Mouse (Mus musculus): ENCODE measurements around the gene Iqgap1. TPM values are rescaled to one million over a fixed set of nuclear protein-coding genes. Genes with fewer than 3 reads are reported as not detected.

The Iqgap1 gene
- polyA plus RNA-seq, 1 experiment from 2014 or later, result 19.4 TPM

GRCm38 (mm10) chr7:80828146-80828860 lies 2.5 kb upstream of the Iqgap1 start:
- WGBS (ENCODE audit: insufficient replicate concordance), result 61% methylated on average over 18 of the region's 18 CpGs
- H3K9ac ChIP-seq, result no peak overlapping the region
- no peak overlapping the region for H3K4me3 ChIP-seq
- H3K27me3 ChIP-seq (replicated peaks), result no peaks in the 10 kb centered on the region
- H3K9me3 ChIP-seq (replicated peaks), result no peaks in the 10 kb centered on the region
- H3K4me2 ChIP-seq, result no peak overlapping the region
- ATAC-seq, result no peak
- H3K36me3 ChIP-seq, result no peaks in the 10 kb centered on the region
- H3K4me1 ChIP-seq, result peaks cover 23% of the 10 kb centered on the region
- H3K27ac ChIP-seq, result no peak overlapping the region

GRCm38 (mm10) chr7:80823875-80824682 lies 1.7 kb downstream of the Iqgap1 start:
- H3K4me2 ChIP-seq, result peak overlapping the region; percentile 14; the same call in 1 of the 2 replicates

DNA sequence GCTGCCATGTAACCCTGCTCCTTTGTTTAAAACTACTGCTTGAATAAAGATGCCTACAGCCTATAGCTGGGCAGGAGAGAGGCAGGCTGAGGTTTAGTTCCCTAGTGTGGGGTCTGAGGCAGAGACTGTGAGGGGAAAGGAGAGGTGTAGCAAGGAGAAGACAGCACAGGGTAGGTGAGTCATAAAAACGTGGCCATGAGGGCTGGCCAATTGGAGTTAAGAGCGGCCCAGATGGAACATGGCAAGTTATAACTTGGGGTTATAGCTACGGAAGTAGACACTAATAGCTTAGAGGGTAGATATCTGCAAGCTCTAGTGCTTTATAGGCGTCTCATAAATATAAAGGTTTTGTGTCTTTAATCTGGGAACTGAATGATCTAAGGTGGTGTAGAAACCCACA lies 2.5 kb downstream of the Iqgap1 start:
- Histone ChIP-seq H3K9me3 (replicated peaks) (no peaks in the 10 kb centered on the region), H3K4me3 (no peak overlapping the region), H3K4me1 (peaks cover 19% of the 10 kb centered on the region), H3K27ac (no peak overlapping the region), H3K36me3 (no peaks in the 10 kb centered on the region), H3K9ac (no peak overlapping the region), H3K27me3 (replicated peaks) (no peaks in the 10 kb centered on the region), H3K4me2 (0 out of 2 replicates have a peak overlapping the region, but pooled peaks have one; percentile 14)
- WGBS (ENCODE audit: insufficient replicate concordance), result 68% methylated on average over 4 of the region's 4 CpGs
- no peak for ATAC-seq

More at GRCm38 (mm10) chr7:80823875-80824682, 1.7 kb downstream of the Iqgap1 start:
- no peaks in the 10 kb centered on the region for H3K36me3 ChIP-seq
- peak overlapping the region; percentile 3; the same call in 1 of the 2 replicates for H3K27ac ChIP-seq
- ATAC-seq, result peak; percentile 63
- H3K9me3 ChIP-seq (replicated peaks), result no peaks in the 10 kb centered on the region
- H3K4me3 ChIP-seq, result no peak overlapping the region
- no peak overlapping the region for H3K9ac ChIP-seq
- 38% methylated on average over 11 of the region's 11 CpGs for WGBS (ENCODE audit: insufficient replicate concordance)
- no peaks in the 10 kb centered on the region for H3K27me3 ChIP-seq (replicated peaks)
- peaks cover 19% of the 10 kb centered on the region for H3K4me1 ChIP-seq

DNA sequence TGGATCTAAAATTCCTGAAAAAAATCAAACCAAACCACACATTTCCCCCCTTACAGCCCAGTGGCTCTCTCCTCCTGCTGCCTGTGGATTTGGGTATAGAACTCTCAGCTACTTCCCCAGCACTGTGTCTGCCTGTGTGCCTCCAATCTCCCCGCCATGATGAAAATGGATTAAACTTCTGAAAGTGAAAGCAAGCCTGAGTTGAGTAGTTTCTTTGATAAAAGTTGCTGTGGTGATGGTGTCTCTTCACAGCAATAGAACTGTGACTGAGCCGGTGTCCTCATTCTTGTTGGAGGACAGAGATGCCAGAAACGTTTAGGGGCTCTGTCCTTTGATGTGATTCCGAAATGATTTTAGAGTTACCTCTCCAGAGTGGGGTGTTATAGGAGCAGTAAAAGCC lies 4.9 kb downstream of the Iqgap1 start:
- Histone ChIP-seq H3K27ac (no peak overlapping the region), H3K9me3 (replicated peaks) (no peaks in the 10 kb centered on the region), H3K36me3 (no peaks in the 10 kb centered on the region), H3K4me2 (no peak overlapping the region), H3K9ac (no peak overlapping the region), H3K27me3 (replicated peaks) (no peaks in the 10 kb centered on the region), H3K4me3 (no peak overlapping the region), H3K4me1 (peaks cover 19% of the 10 kb centered on the region)
- WGBS (ENCODE audit: insufficient replicate concordance), result 75% methylated on average over 4 of the region's 4 CpGs
- ATAC-seq, result no peak

DNA sequence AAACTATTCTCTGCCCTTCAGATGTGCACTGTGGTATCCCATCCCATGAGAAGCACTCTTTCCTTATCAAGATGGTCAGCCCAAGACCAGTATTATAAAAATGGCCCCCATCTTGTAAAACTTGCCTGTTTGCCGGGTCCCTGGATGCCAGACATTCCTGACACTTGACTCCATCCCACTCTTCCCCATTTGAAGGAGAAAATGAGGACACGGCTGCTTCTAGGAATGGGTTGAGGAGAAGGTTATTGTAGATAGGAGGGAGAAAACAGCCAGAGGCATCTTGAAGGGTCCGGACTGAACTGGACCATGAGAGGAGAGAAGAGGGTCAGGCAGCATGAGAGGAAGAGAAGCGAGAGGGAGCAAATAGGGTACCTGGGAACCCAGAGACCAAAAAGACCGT lies 9.1 kb downstream of the Iqgap1 start:
- H3K36me3 ChIP-seq, result no peaks in the 10 kb centered on the region
- H3K4me3 ChIP-seq, result no peak overlapping the region
- no peak overlapping the region for H3K27ac ChIP-seq
- ATAC-seq, result no peak
- H3K4me2 ChIP-seq, result no peak overlapping the region
- no peaks in the 10 kb centered on the region for H3K9me3 ChIP-seq (replicated peaks)
- H3K4me1 ChIP-seq, result no peaks in the 10 kb centered on the region
- 57% methylated on average over 5 of the region's 5 CpGs for WGBS (ENCODE audit: insufficient replicate concordance)
- H3K9ac ChIP-seq, result no peak overlapping the region
- H3K27me3 ChIP-seq (replicated peaks), result no peaks in the 10 kb centered on the region

GRCm38 (mm10) chr7:80813397-80813796 lies 12.4 kb downstream of the Iqgap1 start:
- Histone ChIP-seq H3K4me1 (no peaks in the 10 kb centered on the region), H3K4me2 (no peak overlapping the region), H3K27ac (no peak overlapping the region), H3K4me3 (no peak overlapping the region), H3K36me3 (no peaks in the 10 kb centered on the region), H3K9me3 (replicated peaks) (no peaks in the 10 kb centered on the region), H3K27me3 (replicated peaks) (peaks cover 1% of the 10 kb centered on the region; the same call in 1 of the 2 replicates), H3K9ac (no peak overlapping the region)
- 46% methylated on average over 4 of the region's 4 CpGs for WGBS (ENCODE audit: insufficient replicate concordance)
- ATAC-seq, result no peak

DNA sequence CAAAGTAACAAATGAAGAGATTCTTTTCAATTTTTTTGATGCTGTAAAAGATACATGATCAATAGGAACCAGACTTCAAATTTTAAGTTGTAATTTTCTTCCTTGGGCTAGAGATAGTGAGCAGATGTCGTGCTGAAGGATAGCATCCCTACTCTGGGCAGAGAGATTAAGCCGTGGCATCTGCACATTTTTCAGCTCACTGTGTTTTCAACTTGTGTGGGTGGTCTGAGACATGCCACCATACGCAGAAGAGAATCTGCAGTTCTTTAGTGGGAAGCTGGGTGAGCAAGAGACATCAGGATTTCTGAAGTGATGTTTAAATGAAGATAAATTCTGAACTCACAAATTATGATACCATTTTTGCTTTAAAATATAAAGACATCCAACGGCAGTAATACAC lies 19.4 kb downstream of the Iqgap1 start:
- 49% methylated on average over 4 of the region's 4 CpGs for WGBS (ENCODE audit: insufficient replicate concordance)
- ATAC-seq, result no peak

GRCm38 (mm10) chr7:80803173-80803872 lies 22.5 kb downstream of the Iqgap1 start:
- Histone ChIP-seq H3K4me1 (peaks cover 23% of the 10 kb centered on the region), H3K36me3 (peaks cover 13% of the 10 kb centered on the region), H3K4me2 (peak overlapping the region; percentile 93), H3K27ac (peak overlapping the region; percentile 81), H3K9me3 (replicated peaks) (no peaks in the 10 kb centered on the region), H3K4me3 (peak overlapping the region; percentile 74), H3K9ac (peak overlapping the region; percentile 75), H3K27me3 (replicated peaks) (0 out of 2 replicates have a peak, but pooled peaks cover 4% of the 10 kb centered on the region)
- under 1% methylated on average over 44 of the region's 47 CpGs for WGBS (ENCODE audit: insufficient replicate concordance)
- ATAC-seq, result peak; percentile 99

More for the DNA sequence above, 19.4 kb downstream of the Iqgap1 start:
- H3K36me3 ChIP-seq, result no peaks in the 10 kb centered on the region
- no peak overlapping the region for H3K27ac ChIP-seq
- H3K4me1 ChIP-seq, result peaks cover 23% of the 10 kb centered on the region
- H3K9ac ChIP-seq, result no peak overlapping the region
- no peak overlapping the region for H3K4me3 ChIP-seq
- H3K9me3 ChIP-seq (replicated peaks), result no peaks in the 10 kb centered on the region
- no peak overlapping the region for H3K4me2 ChIP-seq
- H3K27me3 ChIP-seq (replicated peaks), result peaks cover 6% of the 10 kb centered on the region; the same call in 1 of the 2 replicates

DNA sequence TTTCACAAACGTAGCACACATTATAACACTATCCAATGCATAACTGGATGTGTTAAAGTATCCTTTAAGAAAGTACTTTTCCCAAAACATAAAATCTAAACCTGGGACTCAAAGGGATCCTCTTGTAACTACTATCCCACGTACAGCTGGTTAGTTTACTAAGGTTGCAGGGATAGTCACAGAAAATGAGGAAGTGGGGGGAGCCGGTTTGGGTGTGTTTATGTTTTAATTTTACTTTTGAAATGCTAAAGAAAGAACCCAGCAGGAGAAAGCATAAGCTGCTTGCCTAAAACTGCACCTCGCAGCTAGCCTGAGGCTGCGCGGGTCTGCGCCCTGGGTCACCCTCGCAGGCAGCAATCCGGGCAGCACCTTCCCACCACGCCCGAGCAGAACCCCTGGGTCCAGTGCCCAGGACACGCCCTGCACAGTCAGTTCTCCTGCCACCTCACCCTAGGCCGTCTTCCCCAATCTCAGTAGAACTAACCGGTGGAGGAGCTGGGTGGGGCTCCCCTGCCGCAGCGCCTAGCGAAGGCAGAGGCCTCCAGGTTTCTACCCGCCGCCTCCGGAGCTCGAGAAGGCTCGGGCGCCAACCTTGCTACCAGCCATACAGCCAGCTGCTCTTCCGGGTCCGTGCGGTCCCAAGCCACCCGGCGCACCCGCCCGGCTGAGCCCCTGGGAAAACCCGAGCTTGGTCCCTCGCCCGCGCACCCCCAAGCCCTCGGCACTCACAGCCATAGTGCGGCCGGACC lies 23.2 kb downstream of the Iqgap1 start:
- Histone ChIP-seq H3K27ac (peak overlapping the region; percentile 81), H3K9me3 (replicated peaks) (no peaks in the 10 kb centered on the region), H3K4me1 (peaks cover 23% of the 10 kb centered on the region), H3K4me3 (peak overlapping the region; percentile 74), H3K9ac (peak overlapping the region; percentile 75), H3K27me3 (replicated peaks) (no peaks in the 10 kb centered on the region), H3K4me2 (peak overlapping the region; percentile 93), H3K36me3 (peaks cover 13% of the 10 kb centered on the region)
- ATAC-seq, result peak; percentile 70
- 2% methylated on average over 37 of the region's 37 CpGs for WGBS (ENCODE audit: insufficient replicate concordance)

- 65% methylated on average over 5 of the region's 5 CpGs for WGBS (ENCODE audit: insufficient replicate concordance)
- H3K36me3 ChIP-seq, result peaks cover 36% of the 10 kb centered on the region
- H3K9ac ChIP-seq, result no peak overlapping the region
- no peak overlapping the region for H3K4me2 ChIP-seq
- no peaks in the 10 kb centered on the region for H3K27me3 ChIP-seq (replicated peaks)
- no peak for ATAC-seq
- peaks cover 23% of the 10 kb centered on the region for H3K4me1 ChIP-seq
- no peak overlapping the region for H3K4me3 ChIP-seq
- no peaks in the 10 kb centered on the region for H3K9me3 ChIP-seq (replicated peaks)
- no peak overlapping the region for H3K27ac ChIP-seq
These were observed 26.5 kb downstream of the Iqgap1 start for GRCm38 (mm10) chr7:80799307-80799706.

- Histone ChIP-seq H3K27me3 (replicated peaks) (no peaks in the 10 kb centered on the region), H3K9ac (no peak overlapping the region), H3K4me3 (no peak overlapping the region), H3K4me2 (no peak overlapping the region), H3K36me3 (peaks cover 42% of the 10 kb centered on the region), H3K9me3 (replicated peaks) (no peaks in the 10 kb centered on the region), H3K27ac (no peak overlapping the region), H3K4me1 (peaks cover 5% of the 10 kb centered on the region)
- ATAC-seq, result no peak
- WGBS (ENCODE audit: insufficient replicate concordance), result 80% methylated on average over 15 of the region's 15 CpGs
These were observed 28.8 kb downstream of the Iqgap1 start for GRCm38 (mm10) chr7:80796805-80797567.
